Mouse (Mus musculus) left cerebral cortex, postnatal 25 days (tissue): ENCODE results near the gene Luzp2. TPM values are rescaled to one million over a fixed set of nuclear protein-coding genes. Genes with fewer than 3 reads are reported as not detected.

Source experiments
- DNase-seq, 2 experiments: peaks; one replicate each; pipeline ENCODE4 v3.0.0; 2022; ENCODE audit warnings: low spot score in 2 of 2, mixed read lengths in 1 of 2
- intact Hi-C: fragments of 180-260 bp; cut with DNase I; formaldehyde crosslinking; loops from one replicate; pipeline ENCODE4 v1.15.1; 2025
- total RNA-seq, 2 experiments: library from RNA; stranded (reverse); gene quantifications; 2 replicates each; pipeline ENCODE4 v1.2.3; 2021

Luzp2 gene
- total RNA-seq = 100 to 1,000 TPM; 101 to 104 TPM

DNA sequence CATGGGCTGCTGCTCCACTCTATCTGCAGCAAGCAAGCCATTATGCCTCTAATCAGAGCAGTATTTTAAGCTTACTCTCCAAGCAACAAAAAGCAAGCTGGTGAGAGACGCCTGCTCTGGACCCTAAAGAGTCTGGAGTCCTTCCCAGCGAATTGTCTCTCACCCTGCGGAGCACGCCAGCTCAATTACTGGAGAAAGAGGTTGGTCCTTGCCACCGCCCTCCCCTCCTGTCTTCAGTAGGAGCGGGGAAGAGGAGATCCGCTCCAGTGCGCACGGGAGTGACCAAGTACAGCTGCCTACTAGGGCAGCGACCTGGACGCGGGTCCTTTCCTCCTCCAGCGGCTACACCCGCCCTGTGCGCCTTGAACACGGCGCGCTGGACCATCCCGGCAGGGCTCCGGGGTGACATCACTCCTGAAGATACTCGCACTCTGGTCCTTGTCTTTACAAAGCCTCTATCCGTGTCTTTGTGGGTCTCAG is at the start of gene Luzp2:
Gene Luzp2, plus strand, starts transcription at position 127 of the 480 bp plus-strand sequence.
- DNase-seq = peak in 1 of 2 experiments; percentile 47

DNA sequence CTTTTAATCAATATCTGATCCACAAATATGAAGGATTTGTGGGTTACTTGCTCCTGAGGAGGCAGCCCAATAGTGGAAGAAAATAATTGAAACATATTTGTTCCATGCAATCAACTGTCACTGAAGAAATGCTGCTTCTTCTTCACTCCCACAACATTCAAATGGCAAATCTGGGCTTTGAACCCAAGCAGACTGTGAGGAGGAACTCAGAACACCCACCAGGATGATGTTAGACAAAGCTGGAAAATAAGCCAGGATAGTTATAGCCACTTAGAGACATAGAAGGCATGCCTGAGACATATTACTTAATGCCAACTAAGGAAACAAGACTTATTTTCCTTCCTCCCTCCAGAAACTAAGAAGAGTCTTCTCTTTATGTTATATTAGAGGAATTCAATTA is 47.8 kb upstream of the Luzp2 start:
- intact Hi-C loops = no loop called here
- peak in 1 of 2 experiments; percentile 50 for DNase-seq

More for the DNA sequence above, at the start of gene Luzp2:
- intact Hi-C loops = loop anchor here (5.0 kb wide), 1 partner anchor 103 kb away; no protein-coding TSS in a partner anchor

DNA sequence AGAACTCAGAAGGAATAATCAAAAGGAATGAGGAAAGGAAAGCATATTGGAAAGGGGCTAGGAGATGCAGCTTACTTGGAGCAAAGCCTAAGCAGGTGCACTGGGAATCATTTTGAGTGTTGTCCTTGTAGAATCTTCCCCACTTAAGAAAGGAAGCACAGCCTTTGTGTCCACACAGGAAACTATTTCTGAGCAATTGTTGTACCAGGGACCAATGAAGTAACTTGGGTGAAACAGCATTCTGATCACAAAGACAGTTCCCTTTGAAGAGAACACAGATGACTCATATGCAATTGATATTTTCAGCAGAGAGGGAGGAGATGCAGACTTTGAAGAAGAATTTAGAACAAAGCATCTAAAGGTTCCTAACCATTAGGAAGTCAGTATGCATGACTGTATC is 16.7 kb upstream of the Luzp2 start:
- intact Hi-C loops = no loop called here
- no peak for DNase-seq

DNA sequence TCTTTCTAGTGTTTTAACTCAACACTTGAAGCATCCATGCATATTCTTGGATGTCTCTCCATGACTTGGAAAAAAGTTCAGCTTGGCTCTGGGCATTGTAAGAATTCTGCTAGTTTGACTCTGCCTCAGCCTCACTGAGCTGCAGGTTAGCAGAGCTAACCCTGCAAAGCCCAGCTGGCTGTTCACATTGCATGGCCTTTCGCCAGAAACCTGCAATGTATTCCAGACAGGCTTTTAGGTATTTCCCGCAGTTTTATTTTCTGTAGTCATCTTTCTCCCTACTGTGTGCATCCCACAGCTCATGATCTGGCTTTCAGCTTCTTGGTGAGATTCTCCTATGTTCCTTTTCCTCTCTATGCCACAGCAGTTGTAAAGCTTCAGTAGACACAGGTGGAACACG is 6.5 kb upstream of the Luzp2 start:
- intact Hi-C loops = no loop called here

DNA sequence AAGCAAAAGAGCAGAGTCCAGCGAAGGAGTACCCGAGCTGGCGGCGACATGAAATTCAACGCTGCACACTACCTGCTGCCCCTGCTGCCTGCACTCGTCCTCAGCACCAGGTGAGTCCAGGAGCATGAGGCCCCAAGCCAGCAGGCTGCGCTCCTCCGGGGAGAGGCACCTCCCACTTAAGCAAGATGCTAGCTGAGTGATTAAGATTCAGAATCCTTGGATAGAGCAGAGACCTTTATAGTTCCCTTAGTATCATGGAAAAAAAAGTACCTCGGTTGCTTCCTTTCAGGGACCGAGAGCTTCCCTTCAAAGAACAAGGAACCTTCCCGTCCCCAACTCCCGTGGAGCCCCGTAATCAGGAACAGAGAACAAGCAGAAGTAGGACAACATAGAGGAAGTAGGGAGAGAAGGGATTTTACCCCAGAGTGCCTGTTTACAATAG is 634 bp downstream of the Luzp2 start:
- peak in 1 of 2 experiments; percentile 35 for DNase-seq
- intact Hi-C loops = loop anchor here (5.0 kb wide), 1 partner anchor 104 kb away; no protein-coding TSS in a partner anchor

More for the DNA sequence above, 6.5 kb upstream of the Luzp2 start:
- DNase-seq = no peak

DNA sequence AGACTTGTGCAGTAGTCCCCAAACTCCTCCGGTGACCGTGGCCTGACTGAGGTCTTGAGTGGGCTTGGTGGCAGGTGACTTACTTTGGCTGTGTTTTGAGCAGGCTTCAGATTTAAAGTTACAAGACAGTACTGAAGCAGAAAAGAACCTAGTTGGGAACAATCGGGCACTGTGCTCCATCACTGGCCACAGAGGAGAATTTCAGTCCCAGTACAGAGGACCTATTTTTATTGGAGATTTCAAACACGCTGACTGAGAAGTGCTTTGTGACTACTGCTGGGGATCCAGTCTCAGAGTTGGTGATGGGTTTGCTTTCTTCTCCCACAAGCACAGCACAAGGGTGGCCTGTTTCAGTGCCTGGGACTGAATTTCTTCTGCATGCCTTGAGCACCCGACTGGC is 1.1 kb downstream of the Luzp2 start:
- intact Hi-C loops = loop anchor here (5.0 kb wide), 1 partner anchor 104 kb away; no protein-coding TSS in a partner anchor
- peak; percentile 44 to 60 for DNase-seq

DNA sequence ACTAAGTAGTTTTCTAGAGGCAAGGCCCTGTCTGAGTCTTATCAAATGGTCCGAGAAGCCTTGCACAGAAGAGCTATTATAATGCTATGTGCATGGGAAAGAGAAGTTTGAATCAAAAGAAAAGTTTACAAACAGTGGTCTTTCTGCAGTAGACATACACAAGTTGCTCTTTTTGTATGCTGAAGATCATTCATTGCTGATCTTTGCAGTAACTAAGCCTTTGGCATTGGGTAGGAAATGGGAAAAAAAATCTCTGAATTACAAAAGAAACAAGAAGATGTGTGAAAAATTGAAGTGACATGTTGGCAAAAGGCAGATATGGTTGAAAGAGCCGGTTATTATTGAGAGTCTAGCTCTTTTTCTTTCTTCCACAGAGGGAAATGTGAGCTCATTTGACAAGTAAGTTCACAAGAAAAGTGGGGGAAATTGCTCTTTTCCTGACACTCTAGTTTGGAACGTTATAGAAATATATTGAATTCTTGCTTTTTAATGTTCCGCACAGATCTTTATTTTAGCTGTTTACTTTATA is 7.6 kb downstream of the Luzp2 start:
- no peak for DNase-seq
- intact Hi-C loops = no loop called here

DNA sequence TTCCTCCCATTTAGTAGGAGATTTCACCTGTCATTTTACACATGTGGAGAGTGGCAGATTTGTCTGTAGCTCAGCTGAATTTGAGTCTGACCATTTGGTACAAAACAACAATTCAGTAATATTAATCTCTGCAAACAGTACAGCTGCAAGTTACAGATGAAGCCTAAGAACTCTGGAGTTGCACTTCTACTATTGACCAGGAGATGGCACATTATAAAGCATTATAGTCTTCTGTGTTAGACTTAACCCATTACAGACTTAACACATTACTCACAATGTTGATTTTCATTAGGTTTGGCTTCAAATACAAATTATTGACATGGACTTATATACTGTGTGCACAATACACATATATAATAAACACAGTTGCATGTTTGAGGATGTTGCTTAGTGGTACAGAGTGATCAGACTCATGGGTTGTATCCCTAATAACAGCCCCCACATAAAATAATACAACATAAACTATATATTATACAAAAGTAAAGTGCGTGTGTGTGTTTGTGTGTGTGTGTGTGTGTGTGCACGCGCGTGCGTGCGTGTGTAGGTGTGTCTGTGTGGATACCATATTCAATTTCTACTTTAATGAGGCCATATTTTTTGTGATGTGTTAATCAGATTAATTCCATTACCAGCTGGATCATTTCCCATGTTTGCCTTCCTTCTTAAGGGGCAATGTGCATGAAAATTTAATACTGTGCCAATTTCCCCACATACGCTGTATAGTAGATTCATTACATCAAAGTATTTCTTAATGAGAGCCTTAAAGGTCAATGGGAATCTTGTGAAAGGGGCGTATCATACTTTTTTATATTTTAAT is 10.8 kb downstream of the Luzp2 start:
- intact Hi-C loops = loop anchor here (2.0 kb wide), 2 partner anchors 865 to 891 kb away; no protein-coding TSS in a partner anchor
- DNase-seq = no peak

DNA sequence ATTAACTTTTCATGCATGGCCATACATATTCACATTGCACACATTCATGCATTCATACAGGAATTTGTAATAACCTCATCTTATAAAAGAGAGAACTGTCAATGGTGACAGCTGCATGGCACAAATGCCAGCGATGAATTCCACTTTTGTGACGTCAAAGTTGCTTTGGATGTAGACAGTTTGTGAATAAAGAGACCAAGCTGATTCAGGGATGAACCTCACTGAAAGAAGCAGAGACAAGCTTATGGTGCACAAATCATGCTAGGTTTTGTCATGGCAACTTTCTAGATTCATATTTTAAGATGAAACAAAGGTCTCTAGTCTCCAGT is 11.4 kb downstream of the Luzp2 start:
- intact Hi-C loops = loop anchor here (2.0 kb wide), 1 partner anchor 864 kb away; no protein-coding TSS in a partner anchor
- no peak for DNase-seq

DNA sequence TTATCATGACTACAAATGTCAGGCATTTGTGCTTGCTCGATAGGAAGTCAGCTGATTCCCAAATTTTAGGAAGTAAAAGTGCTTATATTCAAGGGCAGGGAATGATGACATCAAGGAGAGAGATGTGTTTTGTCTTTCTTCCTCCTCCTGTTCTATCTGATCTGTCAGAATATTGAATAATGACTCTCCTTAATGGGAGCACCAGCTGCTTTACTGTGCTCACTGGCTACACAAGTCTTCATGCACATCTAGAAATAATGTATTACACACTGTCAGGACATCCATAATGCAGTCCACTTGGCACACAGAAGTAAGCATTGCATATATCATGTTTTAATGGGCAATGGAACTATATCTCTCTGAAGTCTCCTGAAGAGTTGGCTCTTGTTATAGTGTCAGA is 17.6 kb downstream of the Luzp2 start:
- intact Hi-C loops = no loop called here
- no peak for DNase-seq

DNA sequence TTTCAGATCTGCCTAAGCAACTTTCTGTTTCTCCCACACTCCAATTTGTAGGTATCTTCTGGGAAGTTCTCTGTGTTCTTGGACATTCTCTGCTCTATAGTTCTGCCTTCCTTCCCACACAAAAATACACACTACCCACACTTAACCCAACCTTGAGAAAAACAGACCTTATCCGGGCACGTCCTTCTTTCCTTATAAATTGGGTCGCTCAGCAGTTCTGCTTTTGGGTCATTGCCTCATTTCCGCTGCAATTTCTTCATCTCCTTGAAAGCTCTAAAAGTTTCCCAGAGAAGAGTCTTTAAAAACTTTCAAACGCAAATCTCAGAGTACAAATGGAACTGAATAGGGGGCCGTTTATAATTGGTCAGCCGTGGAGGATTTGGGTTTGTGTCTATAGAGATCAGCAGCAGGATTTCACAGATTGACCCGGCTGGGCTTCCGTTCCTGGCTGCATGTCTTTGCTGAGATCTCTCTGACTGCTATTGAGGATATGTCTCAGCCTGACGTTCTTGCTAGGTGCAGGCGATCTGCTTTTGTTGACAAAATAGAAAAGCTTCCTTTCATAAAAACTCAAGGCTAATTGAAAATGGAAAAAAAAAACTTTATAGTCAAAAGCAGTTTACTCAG is 26.0 kb downstream of the Luzp2 start:
- DNase-seq = peak in 1 of 2 experiments; percentile 41
- intact Hi-C loops = no loop called here

DNA sequence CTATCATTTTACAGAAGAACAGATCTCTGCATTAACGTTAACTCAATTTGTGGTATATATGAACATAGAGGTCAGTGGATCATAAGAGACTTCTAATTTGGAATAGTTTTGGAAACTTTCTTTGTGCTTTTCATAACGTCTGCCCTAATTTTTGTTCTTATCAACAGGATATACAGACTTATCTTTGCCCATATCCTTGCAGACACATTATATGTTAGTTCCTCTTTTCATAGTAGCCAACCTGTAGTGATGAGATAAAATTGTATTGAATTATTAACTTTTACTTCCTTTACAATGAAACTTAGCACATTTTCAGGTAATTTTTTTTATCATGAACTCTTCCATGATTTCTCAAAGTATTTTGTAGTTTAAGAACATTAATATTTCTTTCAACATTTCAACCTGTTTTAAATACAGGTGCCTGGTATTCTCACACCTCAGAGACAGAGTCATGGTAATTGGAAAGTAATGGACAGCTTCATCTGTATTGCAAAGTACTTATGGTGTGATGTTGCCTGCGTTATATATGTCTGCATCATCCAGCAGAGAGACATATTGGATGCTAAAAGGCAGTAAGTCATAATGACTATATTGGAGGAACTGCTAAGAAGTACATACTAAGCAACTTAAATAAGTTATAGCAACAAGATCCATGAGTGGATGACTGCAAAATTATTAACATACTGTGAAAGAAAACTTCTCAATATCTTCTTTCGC is 43.8 kb downstream of the Luzp2 start:
- no peak for DNase-seq
- intact Hi-C loops = no loop called here

DNA sequence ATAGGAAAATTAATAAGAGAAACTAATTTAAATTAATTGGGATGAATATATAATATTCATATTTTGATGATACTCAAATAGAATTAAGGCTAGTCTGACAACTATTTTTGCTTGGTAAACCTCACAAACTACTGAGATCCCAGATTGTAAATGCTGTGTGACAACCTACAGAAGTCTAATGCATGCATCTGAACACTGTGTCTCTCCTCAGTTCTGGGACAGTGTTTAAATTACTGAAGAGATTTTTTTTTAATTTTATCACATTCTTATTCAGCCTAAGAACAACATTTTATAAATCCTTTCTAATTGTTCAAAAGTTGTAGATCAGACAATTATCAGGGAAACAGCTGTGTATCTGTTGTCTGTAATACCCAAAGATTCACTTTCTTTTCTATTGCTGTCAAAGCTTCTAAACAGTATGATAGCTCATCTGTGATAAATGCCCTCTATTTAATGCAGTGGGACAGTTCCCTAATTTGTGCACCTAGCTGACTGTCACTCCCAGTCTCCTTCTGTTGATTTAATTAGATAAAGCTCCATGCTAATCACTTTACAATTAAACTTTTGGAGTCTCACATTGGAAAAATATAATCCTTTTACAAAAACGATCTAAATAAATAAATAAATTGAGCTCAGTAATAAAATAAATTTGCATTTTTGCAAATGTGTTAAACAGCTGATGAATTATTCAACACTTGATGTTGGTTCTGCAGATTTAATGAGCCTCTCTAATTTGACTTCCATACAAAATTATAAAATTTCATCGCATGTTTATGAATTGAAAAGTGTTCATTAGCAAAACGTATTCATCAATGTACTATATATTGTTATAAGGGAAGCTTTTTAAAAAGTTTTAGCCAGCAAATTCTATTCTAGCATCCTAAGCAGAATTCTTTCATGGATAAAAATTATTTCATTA is 58.7 kb downstream of the Luzp2 start:
- intact Hi-C loops = no loop called here
- DNase-seq = no peak

DNA sequence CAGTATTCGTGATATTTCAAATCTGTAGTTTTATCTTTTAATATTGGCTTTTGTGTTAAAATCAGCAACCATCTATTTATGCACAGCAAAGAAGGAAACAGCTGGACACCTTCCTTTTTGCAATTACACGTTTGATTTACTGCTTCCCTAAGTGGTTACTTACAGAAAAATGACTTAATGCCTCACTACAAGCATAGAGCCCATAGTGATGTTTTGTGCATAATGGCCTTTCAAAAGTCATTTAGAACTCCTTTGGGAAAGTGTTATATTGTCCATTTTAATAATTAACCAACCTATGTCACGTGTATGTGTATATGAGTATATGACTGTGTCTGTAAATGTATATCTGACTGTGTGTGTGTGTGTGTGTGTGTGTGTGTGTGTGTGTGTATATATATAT is 63.3 kb downstream of the Luzp2 start:
- intact Hi-C loops = no loop called here
- DNase-seq = no peak

DNA sequence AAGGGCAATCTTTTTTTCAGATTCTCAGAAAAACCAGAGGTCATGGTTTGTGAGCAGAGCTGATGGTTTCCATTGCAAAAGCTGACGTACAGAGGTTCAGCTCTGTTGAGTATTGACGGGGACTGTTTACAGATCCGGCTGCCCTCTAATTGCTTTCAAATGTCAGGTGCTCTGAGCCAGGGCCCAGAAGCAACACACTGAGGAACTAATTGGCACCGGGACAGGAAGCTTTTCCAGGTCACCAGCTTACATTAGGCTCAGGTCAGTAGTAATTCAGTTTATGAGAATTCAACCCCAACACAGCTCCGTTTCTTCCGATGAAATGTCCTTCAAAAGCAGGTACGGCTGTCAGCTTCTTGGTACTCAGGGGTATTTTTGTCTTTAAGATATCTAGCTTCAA is 74.7 kb downstream of the Luzp2 start:
- DNase-seq = no peak
- intact Hi-C loops = no loop called here

DNA sequence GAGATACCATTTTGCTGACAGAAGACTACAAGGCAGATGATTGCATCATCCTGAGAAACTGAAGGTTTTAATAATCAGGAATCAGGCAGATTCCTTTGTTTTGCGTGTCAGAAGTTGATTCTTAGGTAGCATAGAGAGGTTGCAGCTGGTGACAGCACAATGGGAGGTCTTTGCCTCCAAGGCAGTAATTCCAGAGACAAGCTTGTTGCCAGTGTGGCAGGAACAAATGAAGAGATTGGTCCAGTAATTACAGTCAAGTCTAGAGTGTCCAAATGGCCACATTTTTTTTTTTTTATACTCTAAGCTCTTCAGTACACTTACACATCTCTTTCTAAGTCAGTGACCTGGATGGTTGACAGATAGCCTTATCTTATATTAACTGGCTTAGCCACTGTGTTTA is 78.7 kb downstream of the Luzp2 start:
- intact Hi-C loops = no loop called here
- DNase-seq = no peak

DNA sequence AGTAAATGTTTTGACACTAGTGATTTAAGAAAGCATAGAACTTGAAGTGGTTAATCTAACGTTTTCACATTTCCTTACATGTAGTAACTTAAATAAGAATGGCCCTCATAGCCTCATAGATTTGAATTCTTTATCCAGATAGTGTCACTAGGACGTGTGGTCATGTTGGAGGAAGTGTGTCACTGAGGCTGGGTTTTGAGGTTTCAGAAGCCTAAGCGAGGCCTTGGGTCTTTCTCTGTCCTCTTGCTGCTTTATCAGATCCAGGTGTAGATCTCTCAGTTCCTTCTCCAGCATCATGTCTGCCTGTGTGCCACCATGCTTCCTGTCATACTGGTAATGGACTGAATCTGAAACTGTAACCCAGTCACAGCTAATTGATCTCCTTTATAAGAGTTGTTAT is 86.7 kb downstream of the Luzp2 start:
- intact Hi-C loops = no loop called here
- DNase-seq = no peak

DNA sequence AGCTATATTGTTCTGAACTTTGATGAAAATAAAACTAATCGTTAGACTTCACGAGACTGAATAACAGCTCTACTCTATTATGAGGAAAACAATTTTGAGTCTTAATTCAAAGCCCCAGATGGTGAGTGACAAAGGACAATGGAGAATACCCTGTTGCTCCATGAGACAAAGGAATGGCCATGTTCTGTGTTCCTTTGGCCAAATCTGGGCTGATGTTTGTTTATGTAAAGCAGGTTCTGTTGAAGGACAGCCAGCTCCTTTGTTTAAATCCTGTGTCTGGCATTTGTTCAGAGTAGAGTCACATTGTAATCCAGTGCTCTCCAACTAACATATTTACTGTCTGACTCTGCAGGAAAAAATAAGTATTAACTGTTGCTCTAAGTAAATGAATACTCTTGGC is 121.5 kb downstream of the Luzp2 start:
- no peak for DNase-seq
- intact Hi-C loops = no loop called here

DNA sequence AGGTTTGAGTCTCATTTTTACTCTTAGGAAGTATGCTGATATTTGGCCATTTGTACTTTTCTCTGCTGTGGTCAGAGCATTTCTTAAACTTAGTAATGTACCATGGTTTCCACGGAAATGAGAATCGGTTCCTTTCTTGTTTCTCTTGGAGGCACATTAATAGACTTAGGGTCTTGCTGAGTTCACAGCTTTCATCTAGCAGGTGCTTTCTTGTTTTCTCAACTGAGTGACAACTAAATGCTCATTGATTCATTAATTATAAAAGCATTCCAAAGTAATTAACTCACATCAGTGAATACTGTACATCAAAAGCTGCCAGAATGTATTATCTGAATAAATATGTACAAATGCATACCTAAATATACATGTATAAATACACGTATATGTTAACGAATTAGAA is 127.4 kb downstream of the Luzp2 start:
- DNase-seq = no peak
- intact Hi-C loops = no loop called here
